Mouse (Mus musculus) midbrain, embryonic 14.5 days (tissue): ENCODE data around the gene Tbcel. TPM values are rescaled to one million over a fixed set of nuclear protein-coding genes. Genes with fewer than 3 reads are reported as not detected.

Experiments used
- ATAC-seq: fragments of 200-750 bp; cut with Nextera tagmentation; 2 replicates; pipeline ENCODE4 v1.8.0; 2017; ENCODE audit warnings: moderate number of reproducible peaks, moderate library complexity; ENCODE audit not compliant: low FRiP score, low TSS enrichment
- DNase-seq: peaks from one replicate; pipeline ENCODE4 v3.0.0-alpha.2; 2015
- H3K27ac ChIP-seq: fragments of 300-500 bp; sonication (generic); replicated peaks from 2 replicates; pipeline ENCODE4 v1.5.1; 2014; ENCODE audit warnings: mild to moderate bottlenecking, low read depth, low read length, moderate library complexity
- H3K27me3 ChIP-seq: fragments of 300-500 bp; sonication (generic); 2 replicates; pipeline ENCODE4 v1.6.1; 2014; ENCODE audit warnings: low read length, control low read depth, mixed read lengths; ENCODE audit not compliant: control insufficient read depth, insufficient read depth
- H3K36me3 ChIP-seq: fragments of 300-500 bp; sonication (generic); 2 replicates; pipeline ENCODE4 v1.6.1; 2014; ENCODE audit warnings: low read length, control low read depth; ENCODE audit not compliant: control insufficient read depth, insufficient read depth
- H3K4me1 ChIP-seq: fragments of 300-500 bp; sonication (generic); 2 replicates; pipeline ENCODE4 v1.6.1; 2014; ENCODE audit warnings: mild to moderate bottlenecking, antibody characterized with exemption, low read length, control low read depth; ENCODE audit not compliant: control insufficient read depth, insufficient read depth
- H3K4me2 ChIP-seq: fragments of 300-500 bp; sonication (generic); 2 replicates; pipeline ENCODE4 v1.6.1; 2014; ENCODE audit warnings: mild to moderate bottlenecking, low read length, moderate library complexity
- H3K4me3 ChIP-seq: fragments of 300-500 bp; sonication (generic); replicated peaks from 2 replicates; pipeline ENCODE4 v1.5.1; 2014; ENCODE audit warnings: low read depth, low read length
- H3K9ac ChIP-seq: fragments of 300-500 bp; sonication (generic); replicated peaks from 2 replicates; pipeline ENCODE4 v1.6.1; 2014; ENCODE audit warnings: mild to moderate bottlenecking, low read length, moderate library complexity
- H3K9me3 ChIP-seq: fragments of 300-500 bp; sonication (generic); 2 replicates; pipeline ENCODE4 v1.6.1; 2016; ENCODE audit warnings: low read length, control low read depth, mixed read lengths; ENCODE audit not compliant: control insufficient read depth
- WGBS: fragments of 180-500 bp; shearing (Covaris S2); extraction: QIAGEN DNeasy Blood & Tissue Kit; methylation state at CpG from one replicate; pipeline ENCODE4 v1.1.7; 2014; 5-methylcytosine and 5-hydroxymethylcytosine counted together
- polyA plus RNA-seq: library from polyadenylated mRNA; unstranded; fragments of >200 nt; fragmentation: Nextera tagmentation; extraction: Ambion mirVana; gene quantifications from 2 replicates; pipeline ENCODE4 v1.2.1, GENCODE M21; 2014

Tbcel gene
- polyA plus RNA-seq = 6.6 and 7.2 TPM in 2 replicates

- no peak for ATAC-seq
- WGBS = 86% methylated on average over 6 of the region's 6 CpGs
- Histone ChIP-seq H3K27me3 (no peaks in the 10 kb centered on the region), H3K4me1 (peaks cover under 1% of the 10 kb centered on the region; the same call in 1 of the 2 replicates), H3K4me2 (no peak within 1 kb of the TSS), H3K36me3 (no peaks in the 10 kb centered on the region), H3K9me3 (no peaks in the 10 kb centered on the region), H3K4me3 (no peak within 1 kb of the TSS), H3K27ac (no peak within 1 kb of the TSS), H3K9ac (no peak within 1 kb of the TSS)
- no peak for DNase-seq
These were observed at the start of gene Tbcel for GRCm38 (mm10) chr9:42507709-42508108. Gene Tbcel (minus strand): TSS chr9:42507809.

GRCm38 (mm10) chr9:42555186-42555585 lies 47.6 kb upstream of the Tbcel start:
- 97% methylated on average over 1 of the region's 1 CpGs for WGBS
- no peak overlapping the region for H3K27ac ChIP-seq

GRCm38 (mm10) chr9:42550116-42550515 lies 42.5 kb upstream of the Tbcel start:
- no peaks in the 10 kb centered on the region for H3K4me1 ChIP-seq
- H3K27me3 ChIP-seq = no peaks in the 10 kb centered on the region
- no peak overlapping the region for H3K27ac ChIP-seq
- H3K36me3 ChIP-seq = no peaks in the 10 kb centered on the region
- no peak overlapping the region for H3K4me3 ChIP-seq
- no peaks in the 10 kb centered on the region for H3K9me3 ChIP-seq
- 0 out of 2 replicates have a peak, but pooled peaks have one; percentile 57 for ATAC-seq
- 15% methylated on average over 13 of the region's 13 CpGs for WGBS
- no peak overlapping the region for H3K9ac ChIP-seq
- no peak overlapping the region for H3K4me2 ChIP-seq
- peak; percentile 85 for DNase-seq

More at GRCm38 (mm10) chr9:42555186-42555585, 47.6 kb upstream of the Tbcel start:
- Histone ChIP-seq H3K9ac (no peak overlapping the region), H3K27me3 (no peaks in the 10 kb centered on the region), H3K9me3 (no peaks in the 10 kb centered on the region), H3K36me3 (no peaks in the 10 kb centered on the region), H3K4me2 (no peak overlapping the region), H3K4me1 (no peaks in the 10 kb centered on the region), H3K4me3 (no peak overlapping the region)
- ATAC-seq (no peak), DNase-seq (no peak)

- WGBS = 70% methylated on average over 7 of the region's 7 CpGs
- Histone ChIP-seq H3K4me3 (no peak overlapping the region), H3K36me3 (no peaks in the 10 kb centered on the region), H3K9ac (no peak overlapping the region), H3K27ac (no peak overlapping the region), H3K4me1 (0 out of 2 replicates have a peak, but pooled peaks cover 6% of the 10 kb centered on the region), H3K9me3 (no peaks in the 10 kb centered on the region), H3K27me3 (no peaks in the 10 kb centered on the region), H3K4me2 (no peak overlapping the region)
- DNase-seq (no peak), ATAC-seq (no peak)
These were observed 41.4 kb upstream of the Tbcel start for GRCm38 (mm10) chr9:42548981-42549380.

GRCm38 (mm10) chr9:42544521-42544920 lies 36.9 kb upstream of the Tbcel start:
- H3K4me2 ChIP-seq = no peak overlapping the region
- no peak overlapping the region for H3K9ac ChIP-seq
- H3K4me1 ChIP-seq = 0 out of 2 replicates have a peak, but pooled peaks cover 6% of the 10 kb centered on the region
- ATAC-seq = no peak
- H3K27ac ChIP-seq = no peak overlapping the region
- WGBS = 33% methylated on average over 10 of the region's 10 CpGs
- no peak overlapping the region for H3K4me3 ChIP-seq
- no peaks in the 10 kb centered on the region for H3K9me3 ChIP-seq
- no peaks in the 10 kb centered on the region for H3K27me3 ChIP-seq
- H3K36me3 ChIP-seq = no peaks in the 10 kb centered on the region
- peak; percentile 40 for DNase-seq

GRCm38 (mm10) chr9:42533491-42533890 lies 25.9 kb upstream of the Tbcel start:
- Histone ChIP-seq H3K36me3 (no peaks in the 10 kb centered on the region), H3K4me1 (peaks cover 29% of the 10 kb centered on the region), H3K9ac (no peak overlapping the region), H3K4me2 (no peak overlapping the region), H3K27ac (no peak overlapping the region), H3K27me3 (no peaks in the 10 kb centered on the region), H3K9me3 (no peaks in the 10 kb centered on the region), H3K4me3 (no peak overlapping the region)
- 75% methylated on average over 8 of the region's 8 CpGs for WGBS
- no peak for DNase-seq
- ATAC-seq = no peak

- 4% methylated on average over 6 of the region's 6 CpGs for WGBS
- H3K4me2 ChIP-seq = no peak overlapping the region
- peaks cover 29% of the 10 kb centered on the region for H3K4me1 ChIP-seq
- no peak overlapping the region for H3K4me3 ChIP-seq
- H3K27ac ChIP-seq = no peak overlapping the region
- no peak overlapping the region for H3K9ac ChIP-seq
- H3K9me3 ChIP-seq = no peaks in the 10 kb centered on the region
- H3K36me3 ChIP-seq = no peaks in the 10 kb centered on the region
- H3K27me3 ChIP-seq = no peaks in the 10 kb centered on the region
- peak; percentile 49 for DNase-seq
- ATAC-seq = no peak
These were observed 25.4 kb upstream of the Tbcel start for GRCm38 (mm10) chr9:42533041-42533440.

- no peak for ATAC-seq
These were observed 24.3 kb upstream of the Tbcel start for GRCm38 (mm10) chr9:42531951-42532350.

More at GRCm38 (mm10) chr9:42531951-42532350, 24.3 kb upstream of the Tbcel start:
- Histone ChIP-seq H3K4me2 (no peak overlapping the region), H3K27me3 (no peaks in the 10 kb centered on the region), H3K27ac (no peak overlapping the region), H3K9me3 (no peaks in the 10 kb centered on the region), H3K4me1 (peaks cover 29% of the 10 kb centered on the region), H3K9ac (no peak overlapping the region), H3K36me3 (no peaks in the 10 kb centered on the region), H3K4me3 (no peak overlapping the region)
- no peak for DNase-seq
- WGBS = 57% methylated on average over 3 of the region's 3 CpGs
